Mouse (Mus musculus) layer of hippocampus, adult 9-11 months (tissue): ENCODE measurements around the gene Vmn2r9.
"Not testable (repeated sequence)": the region's sequence is repeated elsewhere in the genome, so short reads cannot be mapped to it uniquely, and the experiment has no call there.

Experiments used
- DNase-seq: peaks from one replicate; pipeline ENCODE4 v3.0.0; 2022

Vmn2r9 gene

DNA sequence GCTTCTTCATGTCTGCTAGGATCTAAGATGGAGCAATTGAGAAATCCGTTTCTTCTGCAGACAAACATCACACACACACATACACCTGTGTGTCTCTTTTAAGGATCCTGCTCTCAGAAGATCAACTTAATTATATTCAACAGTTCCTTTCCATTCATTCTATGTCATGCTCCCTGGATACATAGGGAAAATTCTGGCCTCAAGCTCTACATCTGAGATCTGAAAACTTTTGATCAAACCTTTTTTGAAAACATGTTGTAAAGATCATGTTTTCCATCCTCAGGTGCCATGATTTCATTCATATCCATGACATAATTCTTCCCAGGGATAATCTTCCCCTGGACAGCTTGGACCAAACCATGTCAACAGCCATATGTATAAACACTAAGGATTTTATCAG, at the start of gene Vmn2r9:
TSS of gene Vmn2r9 (minus strand) at position 101 of the 400 bp plus-strand sequence.
- DNase-seq = not testable (repeated sequence)

- DNase-seq = not testable (repeated sequence)
Measured at GRCm38 (mm10) chr5:108866746-108867145, 14.3 kb upstream of the Vmn2r9 start.

DNA sequence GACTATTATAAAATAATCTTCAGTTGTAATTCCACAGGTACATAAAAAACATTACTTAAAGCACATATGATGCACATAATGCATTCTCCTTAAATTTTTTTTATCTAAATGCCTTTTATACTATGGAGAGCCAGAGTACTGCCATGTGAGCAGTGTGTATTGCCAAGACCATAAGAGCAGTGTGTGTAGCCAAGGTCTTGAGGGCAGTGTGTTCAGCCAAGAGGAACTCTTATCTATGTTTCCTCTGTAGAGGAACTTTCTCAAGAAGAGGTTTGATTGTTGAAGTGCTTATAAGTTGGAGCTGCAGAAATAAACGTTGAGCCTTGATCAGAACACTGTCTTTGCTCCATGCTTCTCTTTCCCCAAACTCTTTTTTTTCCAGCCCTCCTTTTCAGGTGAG, 2.9 kb downstream of the Vmn2r9 start:
- DNase-seq = no peak

- no peak for DNase-seq
Measured at GRCm38 (mm10) chr5:108836156-108836555, 16.2 kb downstream of the Vmn2r9 start.

DNA sequence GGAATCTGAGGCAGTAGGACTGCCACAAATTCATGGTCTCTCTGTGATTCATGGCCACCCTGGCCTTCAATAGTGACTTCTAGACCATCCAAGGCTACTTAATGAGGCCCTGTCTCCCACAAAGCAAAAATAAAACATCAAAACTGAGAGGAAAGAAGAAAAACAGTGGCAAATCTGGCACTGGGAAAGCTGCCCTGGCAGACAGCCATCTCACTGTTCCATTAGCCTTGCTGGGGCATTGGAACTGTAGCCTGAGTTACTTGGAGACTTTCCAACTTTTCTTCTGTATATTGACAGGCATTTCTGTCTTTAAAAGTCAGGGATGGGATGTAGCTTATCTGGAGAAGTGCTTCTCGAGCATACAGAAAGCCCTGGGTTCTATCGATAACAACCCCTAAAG, 29.1 kb downstream of the Vmn2r9 start:
- no peak for DNase-seq

DNA sequence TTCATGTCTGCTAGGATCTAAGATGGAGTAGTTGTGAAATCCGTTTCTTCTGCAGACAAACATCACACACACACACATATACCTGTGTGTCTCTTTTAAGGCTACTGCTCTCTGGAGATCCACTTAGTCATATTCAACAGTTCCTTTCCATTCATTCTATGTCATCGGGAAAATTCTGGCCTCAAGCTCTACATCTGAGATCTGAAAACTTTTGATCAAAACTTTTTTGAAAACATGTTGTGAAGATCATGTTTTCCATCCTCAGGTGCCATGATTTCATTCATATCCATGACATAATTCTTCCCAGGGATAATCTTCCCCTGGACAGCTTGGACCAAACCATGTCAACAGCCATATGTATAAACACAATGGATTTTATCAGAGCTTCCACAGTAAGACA, 43.7 kb downstream of the Vmn2r9 start, which contains the start of gene Vmn2r8:
TSS of gene Vmn2r8 (minus strand) at position 101 of the 400 bp plus-strand sequence.
- DNase-seq = not testable (repeated sequence)

DNA sequence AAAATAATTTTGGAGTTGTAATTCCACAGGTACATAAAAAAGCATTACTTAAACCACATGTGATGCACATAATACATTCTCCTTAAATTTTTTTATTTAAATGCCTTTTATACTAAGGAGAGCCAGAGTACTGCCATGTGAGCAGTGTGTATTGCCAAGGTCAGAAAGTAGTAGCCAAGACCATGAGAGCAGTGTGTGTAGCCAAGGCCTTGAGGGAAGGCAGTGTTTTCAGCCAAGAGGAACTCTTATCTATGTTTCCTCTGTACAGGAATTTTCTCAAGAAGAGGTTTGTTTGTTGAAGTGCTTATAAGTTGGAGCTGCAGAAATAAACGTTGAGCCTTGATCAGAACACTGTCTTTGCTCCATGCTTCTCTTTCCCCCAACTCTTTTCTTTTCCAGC, 48.8 kb downstream of the Vmn2r9 start:
- no peak for DNase-seq

DNA sequence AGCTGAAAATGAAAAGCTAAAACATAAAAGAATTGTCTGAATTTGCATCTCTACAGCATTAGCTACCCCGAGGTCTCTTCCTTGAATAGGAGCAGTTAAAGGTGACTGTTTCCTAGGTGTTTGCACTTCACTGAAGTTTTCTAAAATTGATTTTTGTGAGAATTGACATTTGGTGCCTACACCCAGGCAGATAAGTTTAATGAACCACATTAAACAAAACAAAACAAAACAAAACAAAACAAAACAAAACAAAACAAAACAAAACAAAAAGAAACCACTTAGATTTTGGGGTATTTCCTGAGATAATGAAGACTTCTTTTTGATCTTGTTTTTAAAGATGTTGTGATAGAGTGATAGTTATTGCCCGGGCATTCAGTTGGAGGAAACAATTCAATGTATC, 57.1 kb downstream of the Vmn2r9 start, which contains the start of gene Tmed11:
TSS of gene Tmed11 (minus strand) at position 101 of the 400 bp plus-strand sequence.
- DNase-seq = not testable (repeated sequence)

GRCm38 (mm10) chr5:108790385-108790784, 62.0 kb downstream of the Vmn2r9 start:
- DNase-seq = not testable (repeated sequence)
